Mouse (Mus musculus): ENCODE measurements around the gene Nup93. TPM values are rescaled to one million over a fixed set of nuclear protein-coding genes. Genes with fewer than 3 reads are reported as not detected.

Gene Nup93
- polyA plus RNA-seq, 1 experiment: 5.4 TPM

GRCm38 (mm10) chr8:94358541-94358940 lies 144.2 kb downstream of the Nup93 start:
- Histone ChIP-seq H3K4me1 (ENCODE audit: control insufficient read depth, insufficient read depth, insufficient read length, low read length) (peaks cover 51% of the 10 kb centered on the region; the same call in 1 of the 2 replicates), H3K36me3 (ENCODE audit: control insufficient read depth, insufficient read depth, low read length) (no peaks in the 10 kb centered on the region), H3K27ac (ENCODE audit: insufficient read depth, low read depth, low read length) (peak overlapping the region; percentile 17; the same call in 1 of the 2 replicates), H3K4me3 (ENCODE audit: low read depth, low read length) (no peak overlapping the region), H3K27me3 (ENCODE audit: control insufficient read depth, insufficient read depth, low read length) (no peaks in the 10 kb centered on the region)
- TF ChIP-seq CTCF (IDR thresholded peaks at IDR 0.05; ENCODE audit: extremely low read depth, insufficient read length, insufficient replicate concordance, low read depth, low read length) (no peak), POLR2A (IDR thresholded peaks at IDR 0.05; ENCODE audit: low read depth, low read length) (no peak)
- 25% methylated on average over 5 of the region's 5 CpGs for WGBS

GRCm38 (mm10) chr8:94361774-94362431 lies 147.5 kb downstream of the Nup93 start:
- H3K36me3 ChIP-seq (ENCODE audit: control insufficient read depth, insufficient read depth, low read length): no peaks in the 10 kb centered on the region
- H3K4me3 ChIP-seq (ENCODE audit: low read depth, low read length): no peak overlapping the region
- no peak for TF ChIP-seq CTCF (IDR thresholded peaks at IDR 0.05; ENCODE audit: extremely low read depth, insufficient read length, insufficient replicate concordance, low read depth, low read length)
- TF ChIP-seq POLR2A (IDR thresholded peaks at IDR 0.05; ENCODE audit: low read depth, low read length): no peak
- WGBS: 57% methylated on average over 6 of the region's 6 CpGs
- peak overlapping the region; percentile 75 for H3K27ac ChIP-seq (ENCODE audit: insufficient read depth, low read depth, low read length)
- peaks cover 58% of the 10 kb centered on the region for H3K4me1 ChIP-seq (ENCODE audit: control insufficient read depth, insufficient read depth, insufficient read length, low read length)
- H3K27me3 ChIP-seq (ENCODE audit: control insufficient read depth, insufficient read depth, low read length): no peaks in the 10 kb centered on the region

- TF ChIP-seq POLR2A (IDR thresholded peaks at IDR 0.05; ENCODE audit: low read depth, low read length) (0 out of 2 replicates have a peak, but pooled peaks have one; percentile 5), CTCF (IDR thresholded peaks at IDR 0.05; ENCODE audit: extremely low read depth, insufficient read length, insufficient replicate concordance, low read depth, low read length) (no peak)
- Histone ChIP-seq H3K36me3 (ENCODE audit: control insufficient read depth, insufficient read depth, low read length) (no peaks in the 10 kb centered on the region), H3K27me3 (ENCODE audit: control insufficient read depth, insufficient read depth, low read length) (no peaks in the 10 kb centered on the region), H3K27ac (ENCODE audit: insufficient read depth, low read depth, low read length) (peak overlapping the region; percentile 96), H3K4me1 (ENCODE audit: control insufficient read depth, insufficient read depth, insufficient read length, low read length) (peaks cover 58% of the 10 kb centered on the region), H3K4me3 (ENCODE audit: low read depth, low read length) (no peak overlapping the region)
- 13% methylated on average over 7 of the region's 7 CpGs for WGBS
Measured at GRCm38 (mm10) chr8:94362607-94363239, 148.4 kb downstream of the Nup93 start.

- 3% methylated on average over 4 of the region's 4 CpGs for WGBS
- Histone ChIP-seq H3K36me3 (ENCODE audit: control insufficient read depth, insufficient read depth, low read length) (no peaks in the 10 kb centered on the region), H3K4me1 (ENCODE audit: control insufficient read depth, insufficient read depth, insufficient read length, low read length) (peaks cover 58% of the 10 kb centered on the region), H3K27ac (ENCODE audit: insufficient read depth, low read depth, low read length) (peak overlapping the region; percentile 96), H3K4me3 (ENCODE audit: low read depth, low read length) (no peak overlapping the region), H3K27me3 (ENCODE audit: control insufficient read depth, insufficient read depth, low read length) (no peaks in the 10 kb centered on the region)
- TF ChIP-seq POLR2A (IDR thresholded peaks at IDR 0.05; ENCODE audit: low read depth, low read length): peak; percentile 51; the same call in 1 of the 2 replicates
- peak; percentile 6; the same call in 1 of the 2 replicates for TF ChIP-seq CTCF (IDR thresholded peaks at IDR 0.05; ENCODE audit: extremely low read depth, insufficient read length, insufficient replicate concordance, low read depth, low read length)
Measured at GRCm38 (mm10) chr8:94363288-94363688, 148.9 kb downstream of the Nup93 start.

- 22% methylated on average over 2 of the region's 2 CpGs for WGBS
- peak overlapping the region; percentile 96 for H3K27ac ChIP-seq (ENCODE audit: insufficient read depth, low read depth, low read length)
Measured at GRCm38 (mm10) chr8:94363906-94364305, 149.5 kb downstream of the Nup93 start.

GRCm38 (mm10) chr8:94364686-94365312 lies 150.4 kb downstream of the Nup93 start:
- 85% methylated on average over 6 of the region's 6 CpGs for WGBS
- TF ChIP-seq CTCF (IDR thresholded peaks at IDR 0.05; ENCODE audit: extremely low read depth, insufficient read length, insufficient replicate concordance, low read depth, low read length) (no peak), POLR2A (IDR thresholded peaks at IDR 0.05; ENCODE audit: low read depth, low read length) (no peak)
- no peaks in the 10 kb centered on the region for H3K36me3 ChIP-seq (ENCODE audit: control insufficient read depth, insufficient read depth, low read length)
- no peak overlapping the region for H3K4me3 ChIP-seq (ENCODE audit: low read depth, low read length)
- H3K4me1 ChIP-seq (ENCODE audit: control insufficient read depth, insufficient read depth, insufficient read length, low read length): peaks cover 52% of the 10 kb centered on the region
- H3K27me3 ChIP-seq (ENCODE audit: control insufficient read depth, insufficient read depth, low read length): no peaks in the 10 kb centered on the region
- H3K27ac ChIP-seq (ENCODE audit: insufficient read depth, low read depth, low read length): peak overlapping the region; percentile 96

More at GRCm38 (mm10) chr8:94363906-94364305, 149.5 kb downstream of the Nup93 start:
- H3K4me1 ChIP-seq (ENCODE audit: control insufficient read depth, insufficient read depth, insufficient read length, low read length): peaks cover 52% of the 10 kb centered on the region
- H3K36me3 ChIP-seq (ENCODE audit: control insufficient read depth, insufficient read depth, low read length): no peaks in the 10 kb centered on the region
- TF ChIP-seq POLR2A (IDR thresholded peaks at IDR 0.05; ENCODE audit: low read depth, low read length): no peak
- TF ChIP-seq CTCF (IDR thresholded peaks at IDR 0.05; ENCODE audit: extremely low read depth, insufficient read length, insufficient replicate concordance, low read depth, low read length): no peak
- H3K27me3 ChIP-seq (ENCODE audit: control insufficient read depth, insufficient read depth, low read length): no peaks in the 10 kb centered on the region
- no peak overlapping the region for H3K4me3 ChIP-seq (ENCODE audit: low read depth, low read length)

Measured in small intestine, adult 2 months (tissue).